Mouse (Mus musculus) bone marrow macrophage, adult 2 months (primary cell): Measurements from ENCODE around the gene Rasgef1b.

Source experiments
- CTCF ChIP-seq: IDR thresholded peaks from 2 replicates; pipeline ENCODE4 v1.5.1; 2012; ENCODE audit warnings: low read depth, mild to moderate bottlenecking, low read length, moderate library complexity
- POLR2A ChIP-seq: IDR thresholded peaks from 2 replicates; pipeline ENCODE4 v1.6.1; 2012; ENCODE audit warnings: mild to moderate bottlenecking, low read depth, low read length, borderline replicate concordance

- TF ChIP-seq POLR2A (no peak), CTCF (no peak)
Measured at GRCm38 (mm10) chr5:99479263-99480077, 249.4 kb downstream of the Rasgef1b start.
